Mouse (Mus musculus): ENCODE data around the gene Tnfrsf13b. TPM values are rescaled to one million over a fixed set of nuclear protein-coding genes. Genes with fewer than 3 reads are reported as not detected.
"Not testable (repeated sequence)": the region's sequence is repeated elsewhere in the genome, so short reads cannot be mapped to it uniquely, and the experiment has no call there.

The Tnfrsf13b gene
- polyA plus RNA-seq, 1 experiment from 2014 or later: 1.6 TPM

DNA sequence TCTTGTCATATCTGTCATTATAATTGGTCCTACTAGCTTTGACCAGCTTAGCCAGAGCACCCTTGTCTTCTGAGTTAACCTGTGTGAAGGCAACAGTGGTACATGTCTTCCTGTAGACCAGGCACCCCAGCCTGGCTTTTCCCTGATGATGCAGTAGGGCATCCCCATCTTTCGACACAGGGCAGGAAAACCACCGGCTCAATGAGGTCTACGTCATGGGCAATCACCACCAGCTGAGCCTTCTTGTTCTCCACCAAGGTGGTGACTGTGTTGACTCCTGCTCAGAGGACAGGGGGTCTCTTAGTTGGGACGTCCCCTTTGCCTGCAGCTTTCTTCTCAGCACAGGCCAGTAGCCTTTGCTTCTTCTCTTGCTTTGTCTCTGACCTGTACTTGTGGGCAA lies 4.1 kb downstream of the Tnfrsf13b start:
- ATAC-seq (ENCODE audit: low FRiP score, low read depth); H3K4me3 ChIP-seq; H3K36me3 ChIP-seq; H3K27me3 ChIP-seq; H3K9me3 ChIP-seq; H3K27ac ChIP-seq (replicated peaks); H3K4me2 ChIP-seq (replicated peaks); H3K4me1 ChIP-seq; H3K9ac ChIP-seq (replicated peaks): not testable (repeated sequence)
- 86% methylated on average over 4 of the region's 4 CpGs for WGBS

GRCm38 (mm10) chr11:61132943-61133342 lies 6.4 kb downstream of the Tnfrsf13b start:
- 80% methylated on average over 2 of the region's 2 CpGs for WGBS
- H3K4me3 ChIP-seq: no peak overlapping the region
- no peak overlapping the region for H3K27ac ChIP-seq (replicated peaks)
- no peak for ATAC-seq (ENCODE audit: low FRiP score, low read depth)
- H3K36me3 ChIP-seq: no peaks in the 10 kb centered on the region
- no peak overlapping the region for H3K9ac ChIP-seq (replicated peaks)
- H3K9me3 ChIP-seq: no peaks in the 10 kb centered on the region
- H3K4me1 ChIP-seq: no peaks in the 10 kb centered on the region
- H3K4me2 ChIP-seq (replicated peaks): no peak overlapping the region
- H3K27me3 ChIP-seq: peaks cover 2% of the 10 kb centered on the region; the same call in 1 of the 2 replicates

GRCm38 (mm10) chr11:61141693-61142092 lies 15.1 kb downstream of the Tnfrsf13b start:
- H3K36me3 ChIP-seq: no peaks in the 10 kb centered on the region
- H3K4me3 ChIP-seq: no peak overlapping the region
- no peak overlapping the region for H3K4me2 ChIP-seq (replicated peaks)
- no peaks in the 10 kb centered on the region for H3K9me3 ChIP-seq
- no peak for ATAC-seq (ENCODE audit: low FRiP score, low read depth)
- H3K9ac ChIP-seq (replicated peaks): no peak overlapping the region
- peaks cover 15% of the 10 kb centered on the region for H3K27me3 ChIP-seq
- 77% methylated on average over 2 of the region's 2 CpGs for whole genome bisulfite sequencing
- no peak overlapping the region for H3K27ac ChIP-seq (replicated peaks)
- 0 out of 2 replicates have a peak, but pooled peaks cover under 1% of the 10 kb centered on the region for H3K4me1 ChIP-seq

DNA sequence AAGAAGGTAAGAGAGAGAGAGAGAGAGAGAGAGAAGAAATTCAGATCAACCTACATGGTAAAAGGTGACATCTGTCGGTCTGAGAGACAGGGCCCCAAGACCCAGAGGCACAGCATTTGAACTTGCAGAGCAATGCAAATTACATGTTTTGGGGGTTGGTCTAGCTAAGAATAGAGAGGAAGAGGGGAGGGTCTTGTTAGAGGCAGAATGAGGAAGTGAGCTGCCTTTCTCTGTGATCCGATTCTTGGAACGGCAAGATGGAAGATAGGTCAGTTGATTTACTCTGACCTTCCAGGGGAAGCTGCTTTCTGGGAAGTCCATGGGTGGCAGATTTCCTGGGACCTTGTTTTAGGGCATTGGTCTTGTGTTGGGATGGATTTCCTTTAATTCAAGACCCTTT lies 15.7 kb downstream of the Tnfrsf13b start:
- Histone ChIP-seq H3K4me2 (replicated peaks) (no peak overlapping the region), H3K4me1 (peaks cover 6% of the 10 kb centered on the region), H3K27me3 (peaks cover 20% of the 10 kb centered on the region), H3K27ac (replicated peaks) (no peak overlapping the region), H3K9me3 (no peaks in the 10 kb centered on the region), H3K9ac (replicated peaks) (no peak overlapping the region), H3K36me3 (no peaks in the 10 kb centered on the region), H3K4me3 (no peak overlapping the region)
- 73% methylated on average over 3 of the region's 3 CpGs for WGBS
- ATAC-seq (ENCODE audit: low FRiP score, low read depth): no peak

DNA sequence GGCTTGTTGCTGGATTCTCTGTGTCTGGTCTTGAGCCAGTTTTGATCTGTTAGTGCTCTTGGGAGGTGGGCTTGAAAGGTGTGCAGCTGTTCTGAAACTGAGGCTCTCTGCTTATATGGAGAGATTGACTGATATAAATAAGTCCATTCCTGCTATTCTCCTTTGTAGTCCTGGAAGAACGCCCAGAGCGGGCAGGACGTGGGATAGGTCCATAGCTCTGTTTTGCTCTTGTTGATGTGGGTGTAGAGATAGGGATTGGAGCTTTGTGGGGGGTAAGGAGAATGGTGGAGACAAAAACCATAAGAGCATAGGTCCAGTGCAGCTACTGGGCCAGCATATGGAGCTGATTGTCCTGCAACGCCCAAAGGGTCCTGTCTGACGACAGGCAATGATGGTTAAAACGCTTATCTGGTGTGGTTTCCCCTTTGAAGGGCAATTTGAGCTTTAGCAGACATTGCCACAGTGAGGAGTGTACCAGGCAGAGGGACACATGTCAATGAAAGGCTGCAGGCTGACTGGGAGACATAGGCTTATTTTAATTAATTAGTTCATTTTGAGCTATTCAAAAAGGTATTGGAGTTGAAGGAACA lies 16.5 kb downstream of the Tnfrsf13b start:
- 87% methylated on average over 6 of the region's 6 CpGs for WGBS
- H3K4me3 ChIP-seq: no peak overlapping the region

GRCm38 (mm10) chr11:61143564-61144469 lies 17.3 kb downstream of the Tnfrsf13b start:
- ATAC-seq (ENCODE audit: low FRiP score, low read depth): no peak
- WGBS: 78% methylated on average over 7 of the region's 7 CpGs
- Histone ChIP-seq H3K4me3 (no peak overlapping the region), H3K4me2 (replicated peaks) (no peak overlapping the region), H3K27me3 (peaks cover 28% of the 10 kb centered on the region), H3K27ac (replicated peaks) (no peak overlapping the region), H3K4me1 (peaks cover 11% of the 10 kb centered on the region), H3K9me3 (no peaks in the 10 kb centered on the region), H3K9ac (replicated peaks) (no peak overlapping the region), H3K36me3 (no peaks in the 10 kb centered on the region)

More for the DNA sequence above, 16.5 kb downstream of the Tnfrsf13b start:
- H3K9me3 ChIP-seq: no peaks in the 10 kb centered on the region
- H3K27ac ChIP-seq (replicated peaks): no peak overlapping the region
- peaks cover 25% of the 10 kb centered on the region for H3K27me3 ChIP-seq
- H3K9ac ChIP-seq (replicated peaks): no peak overlapping the region
- ATAC-seq (ENCODE audit: low FRiP score, low read depth): no peak
- H3K4me1 ChIP-seq: peaks cover 11% of the 10 kb centered on the region
- no peaks in the 10 kb centered on the region for H3K36me3 ChIP-seq
- H3K4me2 ChIP-seq (replicated peaks): no peak overlapping the region

GRCm38 (mm10) chr11:61145551-61145950 lies 19.0 kb downstream of the Tnfrsf13b start:
- peaks cover 28% of the 10 kb centered on the region for H3K27me3 ChIP-seq
- H3K4me1 ChIP-seq: peaks cover 11% of the 10 kb centered on the region
- WGBS: 63% methylated on average over 8 of the region's 8 CpGs

GRCm38 (mm10) chr11:61146645-61147299 lies 20.2 kb downstream of the Tnfrsf13b start:
- H3K9me3 ChIP-seq: no peaks in the 10 kb centered on the region
- no peak overlapping the region for H3K27ac ChIP-seq (replicated peaks)
- no peak; the same call in 1 of the 2 replicates for ATAC-seq (ENCODE audit: low FRiP score, low read depth)
- peak overlapping the region; percentile 44 for H3K4me3 ChIP-seq
- 13% methylated on average over 20 of the region's 20 CpGs for WGBS
- H3K4me2 ChIP-seq (replicated peaks): peak overlapping the region; percentile 78
- peaks cover 10% of the 10 kb centered on the region for H3K36me3 ChIP-seq
- H3K27me3 ChIP-seq: peaks cover 28% of the 10 kb centered on the region
- peak overlapping the region; percentile 54; the same call in 1 of the 2 replicates for H3K9ac ChIP-seq (replicated peaks)
- H3K4me1 ChIP-seq: peaks cover 11% of the 10 kb centered on the region

More at GRCm38 (mm10) chr11:61145551-61145950, 19.0 kb downstream of the Tnfrsf13b start:
- no peak overlapping the region for H3K4me3 ChIP-seq
- no peaks in the 10 kb centered on the region for H3K36me3 ChIP-seq
- no peak overlapping the region for H3K9ac ChIP-seq (replicated peaks)
- H3K4me2 ChIP-seq (replicated peaks): no peak overlapping the region
- no peaks in the 10 kb centered on the region for H3K9me3 ChIP-seq
- no peak for ATAC-seq (ENCODE audit: low FRiP score, low read depth)
- H3K27ac ChIP-seq (replicated peaks): no peak overlapping the region

DNA sequence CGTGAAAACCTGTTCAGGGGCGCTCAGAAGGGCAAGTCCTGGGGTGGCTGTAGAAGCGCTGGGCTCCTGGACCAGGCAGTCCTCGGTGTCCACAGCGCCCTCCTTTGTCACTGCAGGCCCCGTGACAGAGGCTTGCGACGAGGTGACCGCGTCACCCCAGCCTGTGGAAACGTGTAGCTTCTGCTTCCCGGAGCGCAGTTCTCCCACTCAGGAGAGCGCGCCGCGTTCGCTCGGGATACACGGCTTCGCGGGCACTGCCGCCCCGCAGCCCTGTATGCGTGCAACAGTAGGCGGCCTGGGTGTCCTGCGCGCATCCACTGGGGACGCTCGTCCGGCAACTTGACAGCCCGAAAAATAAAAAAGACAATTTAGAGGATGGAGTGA lies 20.7 kb downstream of the Tnfrsf13b start:
- Histone ChIP-seq H3K9ac (replicated peaks) (peak overlapping the region; percentile 54), H3K36me3 (peaks cover 15% of the 10 kb centered on the region), H3K27ac (replicated peaks) (no peak overlapping the region), H3K4me3 (peak overlapping the region; percentile 44), H3K4me1 (peaks cover 11% of the 10 kb centered on the region), H3K4me2 (replicated peaks) (peak overlapping the region; percentile 78), H3K9me3 (no peaks in the 10 kb centered on the region), H3K27me3 (peaks cover 28% of the 10 kb centered on the region)
- WGBS: 4% methylated on average over 32 of the region's 32 CpGs
- ATAC-seq (ENCODE audit: low FRiP score, low read depth): peak; percentile 30; the same call in 1 of the 2 replicates

DNA sequence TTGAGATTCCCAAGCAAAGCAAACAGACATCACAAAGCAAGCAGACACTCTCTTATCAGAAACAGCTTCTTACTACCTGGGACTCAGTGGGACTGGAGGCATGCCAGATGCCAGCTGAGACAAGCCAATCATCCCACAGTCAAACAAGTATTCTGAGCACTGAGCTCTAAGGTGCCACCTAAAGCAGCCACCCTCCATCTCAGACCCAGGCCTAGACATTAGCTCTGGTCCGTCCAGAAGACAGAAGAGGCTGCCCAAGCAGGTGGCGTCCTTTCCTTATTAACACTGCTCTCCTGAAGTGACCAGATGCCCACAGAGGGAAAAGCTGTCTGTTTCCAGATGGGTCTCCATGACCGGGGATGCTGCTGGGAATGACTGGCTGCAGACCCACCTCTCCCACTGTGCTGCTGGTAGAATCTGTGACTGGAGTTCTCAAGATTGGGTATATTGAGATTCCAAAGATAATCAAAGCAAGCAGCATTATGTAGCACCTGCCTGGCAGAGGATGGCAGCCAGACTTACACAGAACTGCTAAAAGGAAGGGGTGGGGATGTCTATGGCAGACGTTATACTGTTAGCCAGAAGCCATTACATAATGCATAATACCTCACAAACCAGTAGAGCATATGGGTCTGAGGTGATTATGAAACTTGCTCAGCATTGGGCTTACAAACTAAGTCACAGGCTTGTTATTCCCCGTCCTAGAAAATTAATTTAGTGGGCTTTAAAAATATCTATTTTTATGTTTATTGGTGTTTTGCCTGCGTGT lies 23.9 kb downstream of the Tnfrsf13b start:
- Histone ChIP-seq H3K4me2 (replicated peaks) (no peak overlapping the region), H3K9me3 (no peaks in the 10 kb centered on the region), H3K36me3 (peaks cover 45% of the 10 kb centered on the region), H3K27ac (replicated peaks) (0 out of 2 replicates have a peak overlapping the region, but pooled peaks have one; percentile 7), H3K27me3 (peaks cover 28% of the 10 kb centered on the region), H3K4me3 (no peak overlapping the region), H3K4me1 (peaks cover 11% of the 10 kb centered on the region), H3K9ac (replicated peaks) (no peak overlapping the region)
- WGBS: 78% methylated on average over 6 of the region's 6 CpGs
- ATAC-seq (ENCODE audit: low FRiP score, low read depth): no peak

GRCm38 (mm10) chr11:61155727-61156126 lies 29.2 kb downstream of the Tnfrsf13b start:
- 0 out of 2 replicates have a peak, but pooled peaks cover 3% of the 10 kb centered on the region for H3K4me1 ChIP-seq
- H3K36me3 ChIP-seq: peaks cover 99% of the 10 kb centered on the region
- no peak overlapping the region for H3K9ac ChIP-seq (replicated peaks)
- no peak for ATAC-seq (ENCODE audit: low FRiP score, low read depth)
- H3K9me3 ChIP-seq: no peaks in the 10 kb centered on the region
- H3K27ac ChIP-seq (replicated peaks): no peak overlapping the region
- no peaks in the 10 kb centered on the region for H3K27me3 ChIP-seq
- H3K4me2 ChIP-seq (replicated peaks): no peak overlapping the region
- WGBS: 96% methylated on average over 2 of the region's 2 CpGs
- H3K4me3 ChIP-seq: no peak overlapping the region
